Mouse (Mus musculus) ES-E14 (cell line): Measurements from ENCODE around the gene Islr.

Experiments
- CHD2 ChIP-seq: IDR thresholded peaks from 2 replicates; pipeline ENCODE4 v1.6.1; 2014; ENCODE audit warnings: mild to moderate bottlenecking, low read depth, low read length, inconsistent platforms
- ZNF384 ChIP-seq: IDR thresholded peaks from 2 replicates; pipeline ENCODE4 v1.6.1; 2012; ENCODE audit warnings: low read depth, low read length, inconsistent platforms

DNA sequence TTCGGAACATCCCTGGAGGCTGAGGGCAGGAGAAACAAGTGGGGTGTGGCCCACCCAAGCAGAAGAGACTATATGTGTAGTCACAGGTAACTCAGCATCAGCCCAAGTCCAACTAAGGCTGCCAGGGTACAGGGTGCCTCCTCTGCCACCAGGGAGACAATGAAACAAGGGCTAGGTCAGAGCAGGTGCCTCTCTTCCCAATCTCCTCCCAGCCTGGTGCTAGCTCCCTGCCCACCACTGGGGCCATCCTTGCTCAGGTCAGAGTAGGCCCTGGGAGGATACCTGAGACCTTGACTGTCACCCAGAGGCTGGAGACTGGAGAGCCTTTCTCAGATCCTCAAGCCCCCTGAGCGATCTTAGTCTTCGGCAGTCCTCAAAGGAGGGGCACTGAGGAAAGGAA lies 41.9 kb downstream of the Islr start:
- TF ChIP-seq CHD2 = no peak
- TF ChIP-seq ZNF384 = no peak
